Mouse (Mus musculus) G1E (cell line): ENCODE results near the gene Tab1. TPM values are rescaled to one million over a fixed set of nuclear protein-coding genes. Genes with fewer than 3 reads are reported as not detected.

Experiments used
- ATAC-seq: 2 replicates; pipeline ENCODE4 v1.8.0; 2016; ENCODE audit warnings: mild to moderate bottlenecking; ENCODE audit not compliant: insufficient number of reproducible peaks, poor library complexity, low FRiP score, severe bottlenecking; ENCODE audit errors: extremely low read depth
- DNase-seq: peaks from one replicate; pipeline ENCODE4 v3.0.0; 2012; ENCODE audit warnings: low spot score
- H3K27me3 ChIP-seq: 2 replicates; pipeline ENCODE4 v1.6.1; 2012; ENCODE audit warnings: mild to moderate bottlenecking, low read length, inconsistent platforms; ENCODE audit not compliant: insufficient read depth
- H3K36me3 ChIP-seq: replicated peaks from 2 replicates; pipeline ENCODE3; 2012; ENCODE audit warnings: mild to moderate bottlenecking, inconsistent platforms
- H3K4me1 ChIP-seq: 2 replicates; pipeline ENCODE4 v1.6.1; 2012; ENCODE audit warnings: low read depth, low read length, inconsistent platforms, mixed read lengths; ENCODE audit not compliant: insufficient read depth
- H3K4me3 ChIP-seq: 2 replicates; pipeline ENCODE4 v1.5.1; 2012; ENCODE audit warnings: low read depth, mild to moderate bottlenecking, inconsistent platforms, low read length, moderate library complexity, mixed read lengths
- H3K9me3 ChIP-seq: replicated peaks from 2 replicates; pipeline ENCODE4 v1.6.1; 2012; ENCODE audit warnings: inconsistent platforms
- CTCF ChIP-seq: IDR thresholded peaks from 2 replicates; pipeline ENCODE4 v1.5.1; 2012; ENCODE audit warnings: low read depth, low read length, inconsistent platforms, mixed read lengths
- GATA1 ChIP-seq: IDR thresholded peaks from 2 replicates; pipeline ENCODE4 v1.6.1; 2012; ENCODE audit warnings: borderline replicate concordance, low read length, inconsistent platforms, mixed read lengths
- GATA2 ChIP-seq: IDR thresholded peaks from 2 replicates; pipeline ENCODE4 v1.6.1; 2012; ENCODE audit warnings: low read depth, low read length, inconsistent platforms, borderline replicate concordance
- POLR2AphosphoS5 ChIP-seq: IDR thresholded peaks from 2 replicates; pipeline ENCODE4 v1.6.1; 2012; ENCODE audit warnings: low read depth, low read length, inconsistent platforms; ENCODE audit not compliant: insufficient replicate concordance
- TAL1 ChIP-seq: conservative IDR thresholded peaks from 2 replicates; pipeline ENCODE4 v1.6.1; 2012; ENCODE audit warnings: low read depth, low read length, inconsistent platforms, mixed read lengths
- polyA plus RNA-seq: library from polyadenylated mRNA; stranded (reverse); fragments of >175 nt; gene quantifications from 2 replicates; pipeline ENCODE4 v1.2.3, GENCODE M21; 2012
- total RNA-seq, 2 experiments: library from RNA; stranded (forward) in 1 of 2; stranded (reverse) in 1 of 2; fragments of 200-1000 nt in 1 of 2; fragments of >200 nt in 1 of 2; fragmentation: Nextera tagmentation in 1 of 2; gene quantifications; 2 replicates each; pipeline ENCODE4 v1.2.3; 2014 to 2017

Gene Tab1
- total and polyA plus RNA-seq, 3 experiments = 22.3 to 29.1 (median 27.2) TPM

GRCm38 (mm10) chr15:80147511-80147910 lies 14.6 kb downstream of the Tab1 start:
- Histone ChIP-seq H3K4me3 (no peak overlapping the region), H3K9me3 (no peaks in the 10 kb centered on the region), H3K36me3 (peaks cover 94% of the 10 kb centered on the region), H3K27me3 (no peaks in the 10 kb centered on the region), H3K4me1 (peaks cover 35% of the 10 kb centered on the region)
- DNase-seq (no peak), ATAC-seq (no peak)
- TF ChIP-seq GATA1 (no peak), CTCF (no peak), GATA2 (no peak), TAL1 (no peak), POLR2AphosphoS5 (no peak; the same call in 1 of the 2 replicates)

GRCm38 (mm10) chr15:80148565-80148964 lies 15.6 kb downstream of the Tab1 start:
- TF ChIP-seq CTCF = no peak
- TF ChIP-seq GATA1 = no peak
- no peak for TF ChIP-seq GATA2
- no peak for TF ChIP-seq TAL1
- no peak for TF ChIP-seq POLR2AphosphoS5

GRCm38 (mm10) chr15:80149517-80149916 lies 16.6 kb downstream of the Tab1 start:
- Histone ChIP-seq H3K27me3 (no peaks in the 10 kb centered on the region), H3K36me3 (peaks cover 94% of the 10 kb centered on the region), H3K9me3 (no peaks in the 10 kb centered on the region), H3K4me1 (peaks cover 28% of the 10 kb centered on the region), H3K4me3 (no peak overlapping the region)
- ATAC-seq (no peak), DNase-seq (no peak)
- TF ChIP-seq POLR2AphosphoS5 = no peak
- TF ChIP-seq TAL1 = no peak
- no peak for TF ChIP-seq GATA1
- TF ChIP-seq GATA2 = no peak
- TF ChIP-seq CTCF = no peak

More at GRCm38 (mm10) chr15:80148565-80148964, 15.6 kb downstream of the Tab1 start:
- Histone ChIP-seq H3K4me1 (peaks cover 30% of the 10 kb centered on the region), H3K4me3 (no peak overlapping the region), H3K9me3 (no peaks in the 10 kb centered on the region), H3K36me3 (peaks cover 94% of the 10 kb centered on the region), H3K27me3 (no peaks in the 10 kb centered on the region)
- DNase-seq (no peak), ATAC-seq (no peak)

- no peaks in the 10 kb centered on the region for H3K27me3 ChIP-seq
- H3K4me3 ChIP-seq = no peak overlapping the region
- peaks cover 23% of the 10 kb centered on the region for H3K4me1 ChIP-seq
- no peak for DNase-seq
- no peak for TF ChIP-seq GATA2
- TF ChIP-seq GATA1 = no peak
- no peak for TF ChIP-seq POLR2AphosphoS5
- no peak for TF ChIP-seq TAL1
- TF ChIP-seq CTCF = no peak
- H3K36me3 ChIP-seq = peaks cover 99% of the 10 kb centered on the region
- ATAC-seq = no peak
- H3K9me3 ChIP-seq = no peaks in the 10 kb centered on the region
Measured at GRCm38 (mm10) chr15:80152663-80153062, 19.7 kb downstream of the Tab1 start.

- Histone ChIP-seq H3K4me3 (no peak overlapping the region), H3K27me3 (no peaks in the 10 kb centered on the region), H3K36me3 (peaks cover 99% of the 10 kb centered on the region), H3K9me3 (no peaks in the 10 kb centered on the region), H3K4me1 (peaks cover 18% of the 10 kb centered on the region)
- ATAC-seq = no peak
- TF ChIP-seq GATA2 (no peak), CTCF (no peak), POLR2AphosphoS5 (no peak), TAL1 (no peak), GATA1 (no peak)
- no peak for DNase-seq
Measured at GRCm38 (mm10) chr15:80153757-80154156, 20.8 kb downstream of the Tab1 start.

- Histone ChIP-seq H3K9me3 (no peaks in the 10 kb centered on the region), H3K27me3 (no peaks in the 10 kb centered on the region), H3K4me3 (no peak overlapping the region), H3K4me1 (peaks cover 18% of the 10 kb centered on the region), H3K36me3 (peaks cover 99% of the 10 kb centered on the region)
- TF ChIP-seq TAL1 (no peak), POLR2AphosphoS5 (no peak), GATA2 (no peak), GATA1 (no peak), CTCF (no peak)
- no peak for ATAC-seq
- DNase-seq = no peak
Measured at GRCm38 (mm10) chr15:80155707-80156106, 22.8 kb downstream of the Tab1 start.
